Mouse (Mus musculus): ENCODE measurements around the gene Snrnp70. TPM values are rescaled to one million over a fixed set of nuclear protein-coding genes. Genes with fewer than 3 reads are reported as not detected.
A peak's percentile ranks its signal among the peaks of the same experiment; 100 is the strongest.

The Snrnp70 gene
- polyA plus RNA-seq, 1 experiment, result 463 TPM

GRCm38 (mm10) chr7:45426556-45426955 is 31.0 kb upstream of the Snrnp70 start:
- TF ChIP-seq POLR2A (IDR thresholded peaks at IDR 0.05; ENCODE audit: low read depth, low read length) (no peak), CTCF (IDR thresholded peaks at IDR 0.05; ENCODE audit: borderline replicate concordance, insufficient read depth, low read length) (no peak)
- H3K27ac ChIP-seq (ENCODE audit: insufficient read depth, low read length), result no peak overlapping the region

GRCm38 (mm10) chr7:45421194-45421593 is 25.7 kb upstream of the Snrnp70 start:
- TF ChIP-seq CTCF (IDR thresholded peaks at IDR 0.05; ENCODE audit: borderline replicate concordance, insufficient read depth, low read length) (no peak), POLR2A (IDR thresholded peaks at IDR 0.05; ENCODE audit: low read depth, low read length) (no peak)
- H3K4me3 ChIP-seq (ENCODE audit: insufficient read depth, low read length), result no peak overlapping the region
- H3K27ac ChIP-seq (ENCODE audit: insufficient read depth, low read length), result no peak overlapping the region
- H3K4me1 ChIP-seq (ENCODE audit: control insufficient read depth, insufficient read depth, low read length), result no peaks in the 10 kb centered on the region

More at GRCm38 (mm10) chr7:45426556-45426955, 31.0 kb upstream of the Snrnp70 start:
- Histone ChIP-seq H3K4me1 (ENCODE audit: control insufficient read depth, insufficient read depth, low read length) (no peaks in the 10 kb centered on the region), H3K4me3 (ENCODE audit: insufficient read depth, low read length) (no peak overlapping the region)

- Histone ChIP-seq H3K27ac (ENCODE audit: insufficient read depth, low read length) (no peak within 1 kb of the TSS), H3K4me1 (ENCODE audit: control insufficient read depth, insufficient read depth, low read length) (no peaks in the 10 kb centered on the region), H3K4me3 (ENCODE audit: insufficient read depth, low read length) (no peak within 1 kb of the TSS)
- TF ChIP-seq POLR2A (IDR thresholded peaks at IDR 0.05; ENCODE audit: low read depth, low read length) (no peak), CTCF (IDR thresholded peaks at IDR 0.05; ENCODE audit: borderline replicate concordance, insufficient read depth, low read length) (no peak)
Measured at GRCm38 (mm10) chr7:45420615-45420919, 25.0 kb upstream of the Snrnp70 start, which contains the start of gene Lhb. Lhb (plus strand) TSS chr7:45420820.

GRCm38 (mm10) chr7:45419859-45420614 is 24.5 kb upstream of the Snrnp70 start:
- TF ChIP-seq CTCF (IDR thresholded peaks at IDR 0.05; ENCODE audit: borderline replicate concordance, insufficient read depth, low read length) (no peak), POLR2A (IDR thresholded peaks at IDR 0.05; ENCODE audit: low read depth, low read length) (no peak)
- no peak overlapping the region for H3K4me3 ChIP-seq (ENCODE audit: insufficient read depth, low read length)
- H3K27ac ChIP-seq (ENCODE audit: insufficient read depth, low read length), result no peak overlapping the region
- H3K4me1 ChIP-seq (ENCODE audit: control insufficient read depth, insufficient read depth, low read length), result no peaks in the 10 kb centered on the region

- Histone ChIP-seq H3K27ac (ENCODE audit: insufficient read depth, low read length) (no peak overlapping the region), H3K4me3 (ENCODE audit: insufficient read depth, low read length) (no peak overlapping the region), H3K4me1 (ENCODE audit: control insufficient read depth, insufficient read depth, low read length) (no peaks in the 10 kb centered on the region)
- TF ChIP-seq POLR2A (IDR thresholded peaks at IDR 0.05; ENCODE audit: low read depth, low read length) (no peak), CTCF (IDR thresholded peaks at IDR 0.05; ENCODE audit: borderline replicate concordance, insufficient read depth, low read length) (no peak)
Measured at GRCm38 (mm10) chr7:45417962-45418492, 22.5 kb upstream of the Snrnp70 start.

- TF ChIP-seq POLR2A (IDR thresholded peaks at IDR 0.05; ENCODE audit: low read depth, low read length), result no peak
- TF ChIP-seq CTCF (IDR thresholded peaks at IDR 0.05; ENCODE audit: borderline replicate concordance, insufficient read depth, low read length), result no peak
- Histone ChIP-seq H3K4me1 (ENCODE audit: control insufficient read depth, insufficient read depth, low read length) (no peaks in the 10 kb centered on the region), H3K27ac (ENCODE audit: insufficient read depth, low read length) (no peak overlapping the region), H3K4me3 (ENCODE audit: insufficient read depth, low read length) (no peak overlapping the region)
Measured at GRCm38 (mm10) chr7:45415636-45416035, 20.1 kb upstream of the Snrnp70 start.

GRCm38 (mm10) chr7:45414740-45415224 is 19.2 kb upstream of the Snrnp70 start:
- no peak overlapping the region for H3K27ac ChIP-seq (ENCODE audit: insufficient read depth, low read length)
- no peak for TF ChIP-seq POLR2A (IDR thresholded peaks at IDR 0.05; ENCODE audit: low read depth, low read length)
- TF ChIP-seq CTCF (IDR thresholded peaks at IDR 0.05; ENCODE audit: borderline replicate concordance, insufficient read depth, low read length), result no peak
- H3K4me1 ChIP-seq (ENCODE audit: control insufficient read depth, insufficient read depth, low read length), result no peaks in the 10 kb centered on the region
- H3K4me3 ChIP-seq (ENCODE audit: insufficient read depth, low read length), result no peak overlapping the region

GRCm38 (mm10) chr7:45413864-45414739 is 18.6 kb upstream of the Snrnp70 start:
- Histone ChIP-seq H3K4me1 (ENCODE audit: control insufficient read depth, insufficient read depth, low read length) (no peaks in the 10 kb centered on the region), H3K27ac (ENCODE audit: insufficient read depth, low read length) (no peak overlapping the region), H3K4me3 (ENCODE audit: insufficient read depth, low read length) (peak overlapping the region; percentile 24; the same call in 1 of the 2 replicates)
- TF ChIP-seq CTCF (IDR thresholded peaks at IDR 0.05; ENCODE audit: borderline replicate concordance, insufficient read depth, low read length) (no peak), POLR2A (IDR thresholded peaks at IDR 0.05; ENCODE audit: low read depth, low read length) (no peak)

GRCm38 (mm10) chr7:45413113-45413863 is 17.7 kb upstream of the Snrnp70 start, which contains the start of gene Ntf5:
Ntf5 (plus strand) TSS chr7:45413695.
- no peaks in the 10 kb centered on the region for H3K4me1 ChIP-seq (ENCODE audit: control insufficient read depth, insufficient read depth, low read length)
- TF ChIP-seq POLR2A (IDR thresholded peaks at IDR 0.05; ENCODE audit: low read depth, low read length), result no peak
- TF ChIP-seq CTCF (IDR thresholded peaks at IDR 0.05; ENCODE audit: borderline replicate concordance, insufficient read depth, low read length), result no peak
- H3K4me3 ChIP-seq (ENCODE audit: insufficient read depth, low read length), result peak within 1 kb of the TSS; percentile 24
- H3K27ac ChIP-seq (ENCODE audit: insufficient read depth, low read length), result no peak within 1 kb of the TSS

Measured in embryonic fibroblast, embryonic 13.5 days (primary cell).